Mouse (Mus musculus): ENCODE measurements around the gene Dop1b. TPM values are rescaled to one million over a fixed set of nuclear protein-coding genes. Genes with fewer than 3 reads are reported as not detected.

The Dop1b gene
- polyA plus RNA-seq, 1 experiment from 2014 or later, result 30.1 TPM

DNA sequence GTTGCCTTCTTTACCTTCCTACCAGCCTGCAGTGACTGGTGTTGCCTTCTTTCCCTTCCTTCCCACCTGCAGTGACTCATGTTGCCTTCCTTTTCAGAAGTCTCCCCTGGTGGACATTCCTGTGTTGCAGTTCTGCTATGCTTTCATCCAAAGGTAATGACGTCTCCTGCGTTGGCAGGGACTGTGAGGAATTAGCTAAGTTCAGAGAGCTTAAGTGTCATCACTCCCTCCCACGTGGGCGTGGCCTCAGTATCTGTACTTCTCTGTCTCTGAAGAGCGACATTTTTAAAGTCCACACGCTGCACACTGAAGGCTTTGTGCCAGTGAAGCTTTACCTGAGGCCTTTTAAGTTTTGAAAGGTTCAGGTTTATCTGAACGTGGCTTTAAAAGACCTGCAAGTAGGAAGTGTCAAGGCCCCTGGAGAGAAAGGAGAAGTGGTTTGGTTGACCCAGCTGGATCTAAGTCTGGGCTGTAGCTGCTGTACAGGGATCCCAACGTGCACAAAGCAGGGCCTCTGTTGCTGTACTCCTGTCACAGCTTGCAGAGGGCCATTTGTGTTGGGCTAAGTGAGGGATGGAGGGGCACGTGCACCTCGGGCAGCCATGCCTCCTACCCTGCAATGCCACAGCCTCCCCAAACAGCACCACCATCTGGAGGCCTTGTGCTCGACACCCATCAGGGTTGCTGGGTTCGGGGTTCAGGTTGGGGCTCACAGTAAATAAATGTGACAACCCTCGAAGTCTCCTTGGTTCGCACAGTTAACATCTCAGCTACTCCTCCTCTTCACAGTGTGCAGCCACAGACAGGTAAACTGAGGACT is 69.2 kb downstream of the Dop1b start:
- Histone ChIP-seq H3K27me3 (ENCODE audit: insufficient read depth, low read length) (no peaks in the 10 kb centered on the region), H3K27ac (ENCODE audit: low read length) (no peak overlapping the region), H3K4me1 (ENCODE audit: insufficient read depth, low read length) (peaks cover 4% of the 10 kb centered on the region; the same call in 1 of the 2 replicates), H3K4me2 (replicated peaks; ENCODE audit: low read depth, low read length) (no peak overlapping the region), H3K4me3 (ENCODE audit: low read length) (no peak overlapping the region), H3K36me3 (ENCODE audit: insufficient read depth, low read length) (peaks cover 15% of the 10 kb centered on the region), H3K9ac (replicated peaks; ENCODE audit: low read length) (no peak overlapping the region), H3K9me3 (ENCODE audit: low read length) (peaks cover 5% of the 10 kb centered on the region; the same call in 1 of the 2 replicates)
- WGBS, result 48% methylated on average over 14 of the region's 14 CpGs
- no peak for ATAC-seq (ENCODE audit: low FRiP score, low TSS enrichment)

GRCm38 (mm10) chr16:93784175-93784574 is 72.5 kb downstream of the Dop1b start:
- Histone ChIP-seq H3K9ac (replicated peaks; ENCODE audit: low read length) (no peak overlapping the region), H3K27ac (ENCODE audit: low read length) (no peak overlapping the region), H3K4me2 (replicated peaks; ENCODE audit: low read depth, low read length) (no peak overlapping the region), H3K27me3 (ENCODE audit: insufficient read depth, low read length) (no peaks in the 10 kb centered on the region), H3K4me3 (ENCODE audit: low read length) (no peak overlapping the region), H3K4me1 (ENCODE audit: insufficient read depth, low read length) (peaks cover 11% of the 10 kb centered on the region), H3K9me3 (ENCODE audit: low read length) (peaks cover 5% of the 10 kb centered on the region; the same call in 1 of the 2 replicates), H3K36me3 (ENCODE audit: insufficient read depth, low read length) (peaks cover 12% of the 10 kb centered on the region)
- 94% methylated on average over 7 of the region's 7 CpGs for WGBS
- ATAC-seq (ENCODE audit: low FRiP score, low TSS enrichment), result no peak

- Histone ChIP-seq H3K27ac (ENCODE audit: low read length) (no peak overlapping the region), H3K27me3 (ENCODE audit: insufficient read depth, low read length) (no peaks in the 10 kb centered on the region), H3K4me3 (ENCODE audit: low read length) (no peak overlapping the region), H3K9me3 (ENCODE audit: low read length) (peaks cover 5% of the 10 kb centered on the region; the same call in 1 of the 2 replicates), H3K36me3 (ENCODE audit: insufficient read depth, low read length) (peaks cover 10% of the 10 kb centered on the region), H3K4me2 (replicated peaks; ENCODE audit: low read depth, low read length) (no peak overlapping the region), H3K4me1 (ENCODE audit: insufficient read depth, low read length) (peaks cover 11% of the 10 kb centered on the region), H3K9ac (replicated peaks; ENCODE audit: low read length) (no peak overlapping the region)
- ATAC-seq (ENCODE audit: low FRiP score, low TSS enrichment), result peak; percentile 86
- 5% methylated on average over 9 of the region's 9 CpGs for WGBS
Observed at GRCm38 (mm10) chr16:93785805-93786204, 74.1 kb downstream of the Dop1b start.

DNA sequence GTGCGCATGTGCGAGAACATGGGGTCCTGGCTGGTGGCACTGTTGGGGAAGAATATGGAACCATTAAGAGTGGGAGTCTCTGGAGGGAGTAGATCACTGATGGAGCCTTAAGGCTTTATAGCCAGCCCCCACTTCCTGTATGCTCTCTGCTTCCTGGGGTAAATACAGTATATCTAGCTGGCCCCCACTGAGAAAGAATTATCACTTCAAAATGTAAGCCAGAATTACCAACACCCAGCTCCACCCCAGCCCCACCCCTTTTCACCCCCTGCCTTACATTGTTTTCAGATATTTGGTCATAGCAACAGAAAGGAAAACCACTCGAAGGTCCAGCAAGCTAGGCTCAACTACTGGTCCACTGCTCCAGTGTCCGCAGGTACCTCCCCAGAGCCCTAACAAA is 76.7 kb downstream of the Dop1b start:
- Histone ChIP-seq H3K36me3 (ENCODE audit: insufficient read depth, low read length) (peaks cover 10% of the 10 kb centered on the region), H3K4me1 (ENCODE audit: insufficient read depth, low read length) (peaks cover 11% of the 10 kb centered on the region), H3K27me3 (ENCODE audit: insufficient read depth, low read length) (no peaks in the 10 kb centered on the region), H3K9me3 (ENCODE audit: low read length) (peaks cover 5% of the 10 kb centered on the region; the same call in 1 of the 2 replicates), H3K27ac (ENCODE audit: low read length) (no peak overlapping the region), H3K4me2 (replicated peaks; ENCODE audit: low read depth, low read length) (no peak overlapping the region), H3K4me3 (ENCODE audit: low read length) (no peak overlapping the region), H3K9ac (replicated peaks; ENCODE audit: low read length) (no peak overlapping the region)
- no peak for ATAC-seq (ENCODE audit: low FRiP score, low TSS enrichment)
- WGBS, result 81% methylated on average over 4 of the region's 4 CpGs

DNA sequence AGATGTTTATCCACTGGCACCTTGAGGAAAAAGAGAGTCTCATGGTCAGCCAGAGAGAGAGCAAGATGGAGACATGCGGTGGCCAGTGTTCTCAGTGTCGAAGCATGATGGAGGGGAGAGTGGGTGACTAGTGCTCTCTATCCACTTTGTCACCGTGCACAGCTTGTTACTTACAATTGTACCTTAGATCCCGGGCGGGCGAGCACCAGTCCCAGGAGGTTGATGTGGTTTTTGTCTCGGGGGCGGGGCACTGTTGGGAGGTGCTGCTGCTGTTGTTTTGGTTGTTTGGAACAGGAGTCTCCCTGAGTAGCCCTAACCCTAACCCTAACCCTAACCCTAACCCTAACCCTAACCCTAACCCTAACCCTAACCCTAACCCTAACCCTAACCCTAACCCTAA is 77.2 kb downstream of the Dop1b start:
- no peak for ATAC-seq (ENCODE audit: low FRiP score, low TSS enrichment)
- Histone ChIP-seq H3K27me3 (ENCODE audit: insufficient read depth, low read length) (no peaks in the 10 kb centered on the region), H3K9ac (replicated peaks; ENCODE audit: low read length) (no peak overlapping the region), H3K36me3 (ENCODE audit: insufficient read depth, low read length) (peaks cover 6% of the 10 kb centered on the region), H3K4me1 (ENCODE audit: insufficient read depth, low read length) (peaks cover 11% of the 10 kb centered on the region), H3K27ac (ENCODE audit: low read length) (no peak overlapping the region), H3K4me2 (replicated peaks; ENCODE audit: low read depth, low read length) (no peak overlapping the region), H3K9me3 (ENCODE audit: low read length) (peaks cover 4% of the 10 kb centered on the region; the same call in 1 of the 2 replicates), H3K4me3 (ENCODE audit: low read length) (no peak overlapping the region)
- whole genome bisulfite sequencing, result 96% methylated on average over 8 of the region's 8 CpGs

- ATAC-seq (ENCODE audit: low FRiP score, low TSS enrichment), result no peak
- H3K9ac ChIP-seq (replicated peaks; ENCODE audit: low read length), result no peak overlapping the region
- H3K27ac ChIP-seq (ENCODE audit: low read length), result no peak overlapping the region
- H3K4me3 ChIP-seq (ENCODE audit: low read length), result no peak overlapping the region
- no peak overlapping the region for H3K4me2 ChIP-seq (replicated peaks; ENCODE audit: low read depth, low read length)
- no peaks in the 10 kb centered on the region for H3K27me3 ChIP-seq (ENCODE audit: insufficient read depth, low read length)
- no peaks in the 10 kb centered on the region for H3K36me3 ChIP-seq (ENCODE audit: insufficient read depth, low read length)
- 41% methylated on average over 5 of the region's 5 CpGs for WGBS
- peaks cover 18% of the 10 kb centered on the region for H3K4me1 ChIP-seq (ENCODE audit: insufficient read depth, low read length)
- H3K9me3 ChIP-seq (ENCODE audit: low read length), result no peaks in the 10 kb centered on the region
Observed at GRCm38 (mm10) chr16:93789971-93790755, 78.5 kb downstream of the Dop1b start.

- Histone ChIP-seq H3K9me3 (ENCODE audit: low read length) (no peaks in the 10 kb centered on the region), H3K4me2 (replicated peaks; ENCODE audit: low read depth, low read length) (no peak overlapping the region), H3K4me3 (ENCODE audit: low read length) (no peak overlapping the region), H3K36me3 (ENCODE audit: insufficient read depth, low read length) (no peaks in the 10 kb centered on the region), H3K27me3 (ENCODE audit: insufficient read depth, low read length) (no peaks in the 10 kb centered on the region), H3K27ac (ENCODE audit: low read length) (peak overlapping the region; percentile 50), H3K4me1 (ENCODE audit: insufficient read depth, low read length) (peaks cover 15% of the 10 kb centered on the region), H3K9ac (replicated peaks; ENCODE audit: low read length) (no peak overlapping the region)
- 58% methylated on average over 15 of the region's 15 CpGs for WGBS
- no peak for ATAC-seq (ENCODE audit: low FRiP score, low TSS enrichment)
Observed at GRCm38 (mm10) chr16:93792981-93793630, 81.4 kb downstream of the Dop1b start.

GRCm38 (mm10) chr16:93794845-93795244 is 83.1 kb downstream of the Dop1b start:
- ATAC-seq (ENCODE audit: low FRiP score, low TSS enrichment), result peak; percentile 70
- H3K4me1 ChIP-seq (ENCODE audit: insufficient read depth, low read length), result peaks cover 8% of the 10 kb centered on the region
- no peak overlapping the region for H3K27ac ChIP-seq (ENCODE audit: low read length)

GRCm38 (mm10) chr16:93795391-93795790 is 83.7 kb downstream of the Dop1b start:
- H3K36me3 ChIP-seq (ENCODE audit: insufficient read depth, low read length), result no peaks in the 10 kb centered on the region; the same call in 1 of the 2 replicates
- no peaks in the 10 kb centered on the region for H3K9me3 ChIP-seq (ENCODE audit: low read length)
- H3K4me3 ChIP-seq (ENCODE audit: low read length), result no peak overlapping the region
- no peak for ATAC-seq (ENCODE audit: low FRiP score, low TSS enrichment)
- H3K4me1 ChIP-seq (ENCODE audit: insufficient read depth, low read length), result peaks cover 7% of the 10 kb centered on the region
- H3K27ac ChIP-seq (ENCODE audit: low read length), result no peak overlapping the region
- H3K9ac ChIP-seq (replicated peaks; ENCODE audit: low read length), result no peak overlapping the region
- no peaks in the 10 kb centered on the region for H3K27me3 ChIP-seq (ENCODE audit: insufficient read depth, low read length)
- WGBS, result 97% methylated on average over 5 of the region's 5 CpGs
- H3K4me2 ChIP-seq (replicated peaks; ENCODE audit: low read depth, low read length), result no peak overlapping the region

More at GRCm38 (mm10) chr16:93794845-93795244, 83.1 kb downstream of the Dop1b start:
- Histone ChIP-seq H3K4me2 (replicated peaks; ENCODE audit: low read depth, low read length) (no peak overlapping the region), H3K27me3 (ENCODE audit: insufficient read depth, low read length) (no peaks in the 10 kb centered on the region), H3K9ac (replicated peaks; ENCODE audit: low read length) (no peak overlapping the region), H3K36me3 (ENCODE audit: insufficient read depth, low read length) (no peaks in the 10 kb centered on the region; the same call in 1 of the 2 replicates), H3K4me3 (ENCODE audit: low read length) (no peak overlapping the region), H3K9me3 (ENCODE audit: low read length) (no peaks in the 10 kb centered on the region)
- 32% methylated on average over 5 of the region's 5 CpGs for WGBS
